In genomic region chr1:181393250-181394149, GRCm38 (mm10) we compare ENCODE assay signal across 8 mouse cellular contexts. TPM values are rescaled to one million over a fixed set of nuclear protein-coding genes. Genes with fewer than 3 reads are reported as not detected.
DNase-seq lines count a peak whose midpoint lies in the region; ATAC-seq and TF ChIP-seq lines count a peak whose summit lies in the region.

No protein-coding gene starts in this region.

- peak; percentile 34 for TF ChIP-seq CTCF in gastrocnemius, adult 2 months (IDR thresholded peaks at IDR 0.05)

- WGBS in hindbrain, embryonic 12.5 days: 65% methylated on average over 6 of the region's 6 CpGs
- 38% methylated on average over 6 of the region's 6 CpGs for WGBS in stomach, embryonic 15.5 days

- no peak overlapping the region for H3K4me3 ChIP-seq in gastrocnemius, adult 2 months
- no peak overlapping the region for H3K4me3 ChIP-seq in hindbrain, embryonic 12.5 days
- H3K4me3 ChIP-seq in stomach, embryonic 15.5 days (replicated peaks): no peak overlapping the region

- ATAC-seq in hindbrain, embryonic 12.5 days (ENCODE audit: low FRiP score): peak; percentile 35; the same call in 1 of the 2 replicates
- 0 out of 2 replicates have a peak, but pooled peaks have one; percentile 27 for ATAC-seq in stomach, embryonic 15.5 days (ENCODE audit: insufficient read depth, low FRiP score, low read depth)
- no peak for ATAC-seq in granulocyte monocyte progenitor cell, adult 5-6 weeks (replicated peaks; ENCODE audit: poor library complexity, severe bottlenecking)

- intact Hi-C loops in gastrocnemius, adult 2 months (cut with DNase I): no loop called here

- H3K36me3 ChIP-seq in hindbrain, embryonic 12.5 days: no peaks in the 10 kb centered on the region
- no peaks in the 10 kb centered on the region for H3K36me3 ChIP-seq in stomach, embryonic 15.5 days

- H3K4me1 ChIP-seq in hindbrain, embryonic 12.5 days: peaks cover 6% of the 10 kb centered on the region; the same call in 1 of the 2 replicates
- 0 out of 2 replicates have a peak, but pooled peaks cover 6% of the 10 kb centered on the region for H3K4me1 ChIP-seq in stomach, embryonic 15.5 days

- no peak overlapping the region for H3K4me2 ChIP-seq in hindbrain, embryonic 12.5 days (replicated peaks)
- no peak overlapping the region for H3K4me2 ChIP-seq in stomach, embryonic 15.5 days

- peaks cover 2% of the 10 kb centered on the region for H3K9me3 ChIP-seq in hindbrain, embryonic 12.5 days (replicated peaks)
- H3K9me3 ChIP-seq in stomach, embryonic 15.5 days: no peaks in the 10 kb centered on the region

- DNase-seq in adrenal gland, adult 18-20 months (ENCODE audit: low spot score in 2 of 2): peak; percentile 69 to 76
- DNase-seq in cerebellum, adult 9-11 months: peak; percentile 94
- DNase-seq in gastrocnemius, adult 2 months: peak; percentile 83
- DNase-seq in layer of hippocampus, adult 9-11 months: peak; percentile 89
- peak; percentile 63 to 84 for DNase-seq in lung, postnatal 4 days

- no peaks in the 10 kb centered on the region for H3K27me3 ChIP-seq in hindbrain, embryonic 12.5 days
- H3K27me3 ChIP-seq in stomach, embryonic 15.5 days (replicated peaks): no peaks in the 10 kb centered on the region

- no peak overlapping the region for H3K27ac ChIP-seq in gastrocnemius, adult 2 months
- H3K27ac ChIP-seq in hindbrain, embryonic 12.5 days: no peak overlapping the region
- no peak overlapping the region for H3K27ac ChIP-seq in stomach, embryonic 15.5 days

- no peak overlapping the region for H3K9ac ChIP-seq in hindbrain, embryonic 12.5 days
- no peak overlapping the region for H3K9ac ChIP-seq in stomach, embryonic 15.5 days

RNA-seq across cellular contexts. Expression of gene Cnih3, which starts 41.1 kb away (rescaled TPM):
- not detected for total RNA-seq in adrenal gland, adult 18-20 months (2021)
- not detected for total RNA-seq in gastrocnemius, adult 2 months (2021)
- 2.6 and 5.1 TPM in 2 replicates for polyA plus RNA-seq in hindbrain, embryonic 12.5 days (2016; fragmentation: Nextera tagmentation; extraction: Ambion mirVana)
- 0.35 and 0.52 TPM in 2 replicates for polyA plus RNA-seq in stomach, embryonic 15.5 days (2015; fragmentation: Nextera tagmentation; extraction: Ambion mirVana)
- total RNA-seq in granulocyte monocyte progenitor cell, adult 5-6 weeks (2014; fragmentation: Nextera tagmentation): not detected in 2 replicates
- not detected in 2 replicates for total RNA-seq in granulocyte monocyte progenitor cell, adult 5-6 weeks (2017)
